Mouse (Mus musculus): ENCODE measurements around the gene Itih5. TPM values are rescaled to one million over a fixed set of nuclear protein-coding genes. Genes with fewer than 3 reads are reported as not detected.

The Itih5 gene
- total and polyA plus RNA-seq, 3 experiments: not detected

DNA sequence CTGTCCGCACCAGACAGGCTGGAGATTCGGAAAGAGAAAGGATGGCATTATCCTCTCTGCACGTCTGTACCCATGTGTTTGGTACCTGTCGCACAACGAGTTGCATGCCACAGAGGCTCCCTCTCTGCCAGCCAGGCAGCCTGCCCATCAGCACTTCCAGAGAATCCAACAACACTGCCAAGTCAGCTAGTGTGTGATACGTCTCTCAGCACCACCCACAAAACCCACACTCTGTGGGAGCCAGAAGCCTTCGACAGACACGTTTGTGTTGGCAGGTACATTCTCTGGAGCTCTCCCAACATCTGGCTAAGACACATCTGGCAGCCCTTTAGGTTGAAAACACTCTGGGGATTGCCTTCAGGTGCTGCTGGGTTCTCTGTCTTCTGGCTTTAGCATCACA is 6.2 kb upstream of the Itih5 start:
- Histone ChIP-seq H3K27me3 (ENCODE audit: control insufficient read depth in 1 of 2, insufficient read depth in 2 of 2, low read length in 2 of 2) (no peaks in the 10 kb centered on the region; a peak in 1 of 4 replicates), H3K9ac (ENCODE audit: control insufficient read depth, low read depth, low read length, poor library complexity, severe bottlenecking) (no peak overlapping the region), H3K27ac (ENCODE audit: control insufficient read depth, low read depth, low read length) (no peak overlapping the region), H3K79me2 (ENCODE audit: control insufficient read depth, insufficient read depth, low read length, poor library complexity) (no peaks in the 10 kb centered on the region), H3K4me1 (ENCODE audit: control insufficient read depth in 1 of 2, insufficient read depth in 2 of 2, low read length in 2 of 2) (0 out of 4 replicates have a peak, but pooled peaks cover 0 to 3% of the 10 kb centered on the region in 2 experiments), H3K4me3 (ENCODE audit: control insufficient read depth in 1 of 2, insufficient read depth in 1 of 2, low read depth in 2 of 2, low read length in 2 of 2) (no peak overlapping the region), H3K36me3 (ENCODE audit: control insufficient read depth in 1 of 2, insufficient read depth in 2 of 2, low read length in 2 of 2) (no peaks in the 10 kb centered on the region), H3K9me3 (replicated peaks; ENCODE audit: insufficient read depth, low read length) (no peaks in the 10 kb centered on the region)
- TF ChIP-seq TCF12 (IDR thresholded peaks at IDR 0.05; ENCODE audit: low read depth, low read length) (no peak), TAL1 (IDR thresholded peaks at IDR 0.05; ENCODE audit: low read length) (no peak), HCFC1 (IDR thresholded peaks at IDR 0.05; ENCODE audit: low read depth, low read length) (no peak), POLR2AphosphoS2 (IDR thresholded peaks at IDR 0.05; ENCODE audit: low read length) (no peak), GABPA (IDR thresholded peaks at IDR 0.05; ENCODE audit: low read depth, low read length) (no peak), MYC (IDR thresholded peaks at IDR 0.05; ENCODE audit: low read depth, low read length) (no peak), CHD2 (IDR thresholded peaks at IDR 0.05; ENCODE audit: low read length) (no peak), GATA1 (IDR thresholded peaks at IDR 0.05; ENCODE audit: low read depth, low read length) (no peak), NRF1 (IDR thresholded peaks at IDR 0.05; ENCODE audit: insufficient read depth, low read depth, low read length, poor library complexity, severe bottlenecking) (no peak), ZKSCAN1 (IDR thresholded peaks at IDR 0.05; ENCODE audit: low read depth, low read length) (no peak), CTCF (IDR thresholded peaks at IDR 0.05 in 2 of 3, conservative IDR thresholded peaks at IDR 0.05 in 1 of 3; ENCODE audit: control insufficient read depth in 1 of 3, insufficient read depth in 1 of 3, low read depth in 2 of 3, low read length in 3 of 3, poor library complexity in 1 of 3, severe bottlenecking in 1 of 3) (no peak), ZC3H11A (IDR thresholded peaks at IDR 0.05; ENCODE audit: low read depth, low read length) (no peak), BHLHE40 (IDR thresholded peaks at IDR 0.05; ENCODE audit: borderline replicate concordance, low read depth, low read length) (no peak), MAFK (IDR thresholded peaks at IDR 0.05; ENCODE audit: borderline replicate concordance, low read depth, low read length) (no peak), USF1 (IDR thresholded peaks at IDR 0.05; ENCODE audit: low read depth, low read length) (no peak), TBP (IDR thresholded peaks at IDR 0.05; ENCODE audit: low read depth, low read length) (no peak), POLR2AphosphoS5 (IDR thresholded peaks at IDR 0.05; ENCODE audit: borderline replicate concordance, low read depth, low read length) (no peak), MAX (IDR thresholded peaks at IDR 0.05; ENCODE audit: low read length) (no peak), EP300 (IDR thresholded peaks at IDR 0.05; ENCODE audit: low read depth in 1 of 2, low read length in 2 of 2) (no peak), ELF1 (IDR thresholded peaks at IDR 0.05; ENCODE audit: low read depth, low read length) (no peak)
- DNase-seq (ENCODE audit: low read depth, low spot score): no peak

DNA sequence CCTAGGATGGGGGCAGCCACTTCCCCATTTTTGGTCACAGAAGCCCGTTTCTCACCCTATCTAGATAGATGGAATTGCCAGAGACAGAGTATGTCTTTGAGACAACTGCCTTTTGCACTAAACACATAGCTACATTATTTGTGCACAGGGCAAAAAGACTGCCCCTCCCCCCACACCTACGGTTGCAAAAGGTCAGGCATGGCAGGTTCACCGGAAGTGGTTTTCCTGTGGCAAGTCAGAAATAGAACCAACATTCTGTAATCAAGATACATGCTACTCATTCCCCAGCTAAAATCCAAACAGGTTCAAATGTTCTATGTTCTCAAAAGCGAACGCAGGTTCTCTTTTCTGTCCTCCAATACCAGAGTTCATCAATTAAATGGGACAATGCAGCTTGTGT is 781 bp upstream of the Itih5 start:
- H3K9ac ChIP-seq (ENCODE audit: control insufficient read depth, low read depth, low read length, poor library complexity, severe bottlenecking): no peak overlapping the region
- peaks cover 0 to 7% of the 10 kb centered on the region in 2 experiments; a peak in 1 of 4 replicates for H3K4me1 ChIP-seq (ENCODE audit: control insufficient read depth in 1 of 2, insufficient read depth in 2 of 2, low read length in 2 of 2)
- H3K27me3 ChIP-seq (ENCODE audit: control insufficient read depth in 1 of 2, insufficient read depth in 2 of 2, low read length in 2 of 2): no peaks in the 10 kb centered on the region; a peak in 1 of 4 replicates
- no peak overlapping the region for H3K27ac ChIP-seq (ENCODE audit: control insufficient read depth, low read depth, low read length)
- TF ChIP-seq TBP (IDR thresholded peaks at IDR 0.05; ENCODE audit: low read depth, low read length) (no peak), UBTF (IDR thresholded peaks at IDR 0.05; ENCODE audit: borderline replicate concordance, insufficient read depth, low read depth, low read length) (no peak), KAT2A (conservative IDR thresholded peaks at IDR 0.05; ENCODE audit: low read depth, low read length) (no peak), HCFC1 (IDR thresholded peaks at IDR 0.05; ENCODE audit: low read depth, low read length) (no peak), TCF12 (IDR thresholded peaks at IDR 0.05; ENCODE audit: low read depth, low read length) (no peak), SMC3 (IDR thresholded peaks at IDR 0.05; ENCODE audit: low read depth, low read length) (no peak), MAFK (IDR thresholded peaks at IDR 0.05; ENCODE audit: borderline replicate concordance, low read depth, low read length) (no peak), MEF2A (IDR thresholded peaks at IDR 0.05; ENCODE audit: extremely low read depth, insufficient replicate concordance, low read depth, low read length, poor library complexity, severe bottlenecking) (no peak), ZC3H11A (IDR thresholded peaks at IDR 0.05; ENCODE audit: low read depth, low read length) (no peak), BHLHE40 (IDR thresholded peaks at IDR 0.05; ENCODE audit: borderline replicate concordance, low read depth, low read length) (no peak), USF1 (IDR thresholded peaks at IDR 0.05; ENCODE audit: low read depth, low read length) (no peak), POLR2A (IDR thresholded peaks at IDR 0.05; ENCODE audit: control insufficient read depth in 1 of 2, insufficient read depth in 1 of 2, low read depth in 1 of 2, low read length in 2 of 2, poor library complexity in 1 of 2) (no peak), TAL1 (IDR thresholded peaks at IDR 0.05; ENCODE audit: low read length) (no peak)
- no peaks in the 10 kb centered on the region for H3K9me3 ChIP-seq (replicated peaks; ENCODE audit: insufficient read depth, low read length)
- H3K4me3 ChIP-seq (ENCODE audit: control insufficient read depth in 1 of 2, insufficient read depth in 1 of 2, low read depth in 2 of 2, low read length in 2 of 2): no peak overlapping the region
- no peaks in the 10 kb centered on the region for H3K79me2 ChIP-seq (ENCODE audit: control insufficient read depth, insufficient read depth, low read length, poor library complexity)
- DNase-seq (ENCODE audit: low read depth, low spot score): peak; percentile 59
- H3K36me3 ChIP-seq (ENCODE audit: control insufficient read depth in 1 of 2, insufficient read depth in 2 of 2, low read length in 2 of 2): peaks cover 0 to 3% of the 10 kb centered on the region in 2 experiments; a peak in 2 of 4 replicates
